Mouse (Mus musculus) urinary bladder, postnatal 10 days (tissue): ENCODE results near the gene Fut1.

Experiments
- DNase-seq: peaks from one replicate; pipeline ENCODE4 v3.0.0; 2022; ENCODE audit warnings: low spot score

Fut1 gene

GRCm38 (mm10) chr7:45598960-45599879 lies 17.9 kb upstream of the Fut1 start:
- DNase-seq = peak; percentile 5

GRCm38 (mm10) chr7:45605704-45606289 lies 11.3 kb upstream of the Fut1 start:
- DNase-seq = no peak

- no peak for DNase-seq
Observed at GRCm38 (mm10) chr7:45609511-45609910, 7.6 kb upstream of the Fut1 start.

- no peak for DNase-seq
Observed at GRCm38 (mm10) chr7:45616277-45616676, 812 bp upstream of the Fut1 start.

- no peak for DNase-seq
Observed at GRCm38 (mm10) chr7:45618316-45618715, 1.2 kb downstream of the Fut1 start.

GRCm38 (mm10) chr7:45619592-45619991 lies 2.5 kb downstream of the Fut1 start:
- DNase-seq = no peak

- no peak for DNase-seq
Observed at GRCm38 (mm10) chr7:45621443-45621842, 4.4 kb downstream of the Fut1 start, which contains the start of gene Izumo1. Gene Izumo1, plus strand, starts transcription at chr7:45621811.

GRCm38 (mm10) chr7:45623507-45623906 lies 6.4 kb downstream of the Fut1 start:
- DNase-seq = no peak

- no peak for DNase-seq
Observed at GRCm38 (mm10) chr7:45624718-45625117, 7.6 kb downstream of the Fut1 start.

- no peak for DNase-seq
Observed at GRCm38 (mm10) chr7:45625481-45625880, 8.4 kb downstream of the Fut1 start.

- no peak for DNase-seq
Observed at GRCm38 (mm10) chr7:45626571-45627076, 9.5 kb downstream of the Fut1 start.

GRCm38 (mm10) chr7:45627261-45627660 lies 10.2 kb downstream of the Fut1 start, which contains the start of gene Rasip1:
Gene Rasip1, plus strand, starts transcription at chr7:45627488.
- DNase-seq = no peak

GRCm38 (mm10) chr7:45628364-45629294 lies 11.5 kb downstream of the Fut1 start:
- DNase-seq = peak; percentile 71

- DNase-seq = no peak
Observed at GRCm38 (mm10) chr7:45630064-45630907, 13.2 kb downstream of the Fut1 start.

- DNase-seq = no peak
Observed at GRCm38 (mm10) chr7:45632499-45632898, 15.4 kb downstream of the Fut1 start.

GRCm38 (mm10) chr7:45634946-45635681 lies 18.0 kb downstream of the Fut1 start:
- DNase-seq = no peak

GRCm38 (mm10) chr7:45635711-45636688 lies 18.9 kb downstream of the Fut1 start:
- no peak for DNase-seq

- no peak for DNase-seq
Observed at GRCm38 (mm10) chr7:45637710-45638109, 20.6 kb downstream of the Fut1 start.
